Mouse (Mus musculus) ES-E14 (cell line): Measurements from ENCODE around the gene Myom1. TPM values are rescaled to one million over a fixed set of nuclear protein-coding genes. Genes with fewer than 3 reads are reported as not detected.

Experiments
- DNase-seq: peaks from one replicate; pipeline ENCODE4 v3.0.0-alpha.2; 2013; ENCODE audit warnings: low read depth, low spot score
- H3K27ac ChIP-seq: 2 replicates; pipeline ENCODE4 v1.5.1; 2012; ENCODE audit warnings: low read depth, mild to moderate bottlenecking, low read length, moderate library complexity, mixed read lengths; ENCODE audit not compliant: poor library complexity, insufficient read depth, severe bottlenecking
- H3K36me3 ChIP-seq: 2 replicates; pipeline ENCODE4 v1.6.1; 2012; ENCODE audit warnings: mild to moderate bottlenecking, low read length, moderate library complexity, mixed read lengths; ENCODE audit not compliant: control insufficient read depth, poor library complexity, insufficient read depth, severe bottlenecking
- H3K4me1 ChIP-seq, 2 experiments: fragments of 150-350 bp in 1 of 2; sonication (generic) in 1 of 2; 2 replicates each; pipeline ENCODE4 v1.6.1; 2012; ENCODE audit warnings: low read length in 2 of 2, mild to moderate bottlenecking in 1 of 2, mixed read lengths in 1 of 2; ENCODE audit not compliant: control insufficient read depth in 2 of 2, insufficient read depth in 2 of 2, poor library complexity in 1 of 2
- H3K4me3 ChIP-seq, 2 experiments: fragments of 150-350 bp in 1 of 2; sonication (generic) in 1 of 2; 2 replicates each; pipeline ENCODE4 v1.5.1; 2012; ENCODE audit warnings: low read length in 2 of 2, low read depth in 1 of 2, mild to moderate bottlenecking in 1 of 2, mixed read lengths in 1 of 2; ENCODE audit not compliant: insufficient read depth in 1 of 2, poor library complexity in 1 of 2, severe bottlenecking in 1 of 2
- H3K9ac ChIP-seq: 2 replicates; pipeline ENCODE4 v1.6.1; 2012; ENCODE audit warnings: low read depth, mild to moderate bottlenecking, low read length, mixed read lengths; ENCODE audit not compliant: poor library complexity, insufficient read depth, severe bottlenecking
- H3K9me3 ChIP-seq: fragments of 150-350 bp; sonication (generic); 2 replicates; pipeline ENCODE4 v1.6.1; 2012; ENCODE audit warnings: low read depth, mild to moderate bottlenecking, low read length; ENCODE audit not compliant: control insufficient read depth, insufficient read depth
- CHD2 ChIP-seq: IDR thresholded peaks from 2 replicates; pipeline ENCODE4 v1.6.1; 2014; ENCODE audit warnings: mild to moderate bottlenecking, low read depth, low read length, inconsistent platforms
- HCFC1 ChIP-seq: IDR thresholded peaks from 2 replicates; pipeline ENCODE4 v1.6.1; 2012; ENCODE audit warnings: low read length, inconsistent platforms, borderline replicate concordance; ENCODE audit not compliant: insufficient read depth
- MAFK ChIP-seq: IDR thresholded peaks from 2 replicates; pipeline ENCODE4 v1.6.1; 2014; ENCODE audit warnings: mild to moderate bottlenecking, low read depth, low read length, inconsistent platforms; ENCODE audit not compliant: insufficient read depth
- ZC3H11A ChIP-seq: IDR thresholded peaks from 2 replicates; pipeline ENCODE4 v1.6.1; 2012; ENCODE audit warnings: low read depth, mild to moderate bottlenecking, inconsistent platforms, low read length, borderline replicate concordance
- ZNF384 ChIP-seq: IDR thresholded peaks from 2 replicates; pipeline ENCODE4 v1.6.1; 2012; ENCODE audit warnings: low read depth, low read length, inconsistent platforms
- in situ Hi-C, 2 experiments: fragments of 600-800 bp; cut with MboI; formaldehyde crosslinking; loops; one replicate each; pipeline ENCODE4 v1.15.1; 2025; ENCODE audit warnings: low sequenced_read_pairs in 2 of 2, inconsistent platforms in 1 of 2; ENCODE audit not compliant: unreplicated experiment in 2 of 2
- total RNA-seq: library from RNA; depleted of rRNA; stranded (reverse); fragments of 300-350 nt; gene quantifications from 2 replicates; pipeline ENCODE4 v1.2.3, GENCODE M21; 2012

Gene Myom1
- total RNA-seq, 1 experiment, result 3.3 TPM

GRCm38 (mm10) chr17:71093793-71094192 lies 91.4 kb downstream of the Myom1 start:
- H3K9ac ChIP-seq, result no peak overlapping the region
- H3K4me1 ChIP-seq, result peaks cover 0 to 3% of the 10 kb centered on the region in 2 experiments; a peak in 1 of 4 replicates
- no peak for TF ChIP-seq ZC3H11A
- no peak for TF ChIP-seq ZNF384
- no peak overlapping the region for H3K27ac ChIP-seq
- H3K4me3 ChIP-seq, result no peak overlapping the region
- no peaks in the 10 kb centered on the region for H3K36me3 ChIP-seq
- no peaks in the 10 kb centered on the region for H3K9me3 ChIP-seq
- DNase-seq, result no peak
- in situ Hi-C loops, result no loop called here

GRCm38 (mm10) chr17:71094438-71094837 lies 92.0 kb downstream of the Myom1 start:
- DNase-seq, result peak; percentile 17
- no peak overlapping the region for H3K4me3 ChIP-seq
- no peaks in the 10 kb centered on the region for H3K36me3 ChIP-seq
- no peaks in the 10 kb centered on the region for H3K9me3 ChIP-seq
- no peak for TF ChIP-seq HCFC1
- no peak for TF ChIP-seq CHD2
- no peak for TF ChIP-seq ZC3H11A
- TF ChIP-seq ZNF384, result no peak
- no peak for TF ChIP-seq MAFK
- no peak overlapping the region for H3K9ac ChIP-seq
- in situ Hi-C loops, result no loop called here
- no peak overlapping the region for H3K27ac ChIP-seq
- H3K4me1 ChIP-seq, result peaks cover 0 to 3% of the 10 kb centered on the region in 2 experiments; a peak in 1 of 4 replicates

GRCm38 (mm10) chr17:71096557-71097208 lies 94.2 kb downstream of the Myom1 start:
- no peak overlapping the region for H3K4me3 ChIP-seq
- in situ Hi-C loops, result no loop called here
- peaks cover 0 to 3% of the 10 kb centered on the region in 2 experiments; a peak in 1 of 4 replicates for H3K4me1 ChIP-seq
- H3K36me3 ChIP-seq, result no peaks in the 10 kb centered on the region
- no peaks in the 10 kb centered on the region for H3K9me3 ChIP-seq
- TF ChIP-seq HCFC1, result no peak
- no peak for TF ChIP-seq ZNF384
- TF ChIP-seq MAFK, result no peak
- no peak for TF ChIP-seq ZC3H11A
- H3K27ac ChIP-seq, result no peak overlapping the region
- no peak for DNase-seq
- no peak overlapping the region for H3K9ac ChIP-seq

GRCm38 (mm10) chr17:71097209-71097597 lies 94.8 kb downstream of the Myom1 start:
- no peak for TF ChIP-seq MAFK
- no peak for TF ChIP-seq ZC3H11A
- no peak for TF ChIP-seq ZNF384
- no peak for TF ChIP-seq CHD2
- no peak for TF ChIP-seq HCFC1
- in situ Hi-C loops, result no loop called here
- peaks cover 0 to 3% of the 10 kb centered on the region in 2 experiments; a peak in 1 of 4 replicates for H3K4me1 ChIP-seq
- no peak overlapping the region for H3K27ac ChIP-seq
- no peak overlapping the region for H3K4me3 ChIP-seq
- no peak for DNase-seq
- no peak overlapping the region for H3K9ac ChIP-seq
- H3K36me3 ChIP-seq, result no peaks in the 10 kb centered on the region
- no peaks in the 10 kb centered on the region for H3K9me3 ChIP-seq

GRCm38 (mm10) chr17:71098606-71099005 lies 96.2 kb downstream of the Myom1 start:
- in situ Hi-C loops, result no loop called here
- no peaks in the 10 kb centered on the region for H3K9me3 ChIP-seq
- H3K4me1 ChIP-seq, result peaks cover 0 to 3% of the 10 kb centered on the region in 2 experiments; a peak in 1 of 4 replicates
- no peaks in the 10 kb centered on the region for H3K36me3 ChIP-seq
- no peak overlapping the region for H3K27ac ChIP-seq
- TF ChIP-seq MAFK, result no peak
- no peak overlapping the region for H3K4me3 ChIP-seq
- no peak for DNase-seq
- H3K9ac ChIP-seq, result no peak overlapping the region
